Mouse (Mus musculus) spleen, adult 2 months (tissue): ENCODE measurements around the gene Iqcf5.

Source experiments
- CTCF ChIP-seq: fragments of 200-500 bp; IDR thresholded peaks from 2 replicates; pipeline ENCODE4 v1.5.1; 2011; ENCODE audit warnings: mild to moderate bottlenecking, inconsistent platforms; ENCODE audit not compliant: insufficient read depth, insufficient read length, insufficient replicate concordance; ENCODE audit errors: extremely low read depth
- POLR2A ChIP-seq: fragments of 200-500 bp; IDR thresholded peaks from 2 replicates; pipeline ENCODE4 v1.6.1; 2011; ENCODE audit warnings: low read depth, low read length, inconsistent platforms

GRCm38 (mm10) chr9:106478101-106478500, 36.3 kb upstream of the Iqcf5 start:
- TF ChIP-seq POLR2A (no peak), CTCF (no peak)
